Mouse (Mus musculus): ENCODE results near the gene Slc41a2. TPM values are rescaled to one million over a fixed set of nuclear protein-coding genes. Genes with fewer than 3 reads are reported as not detected.
A peak's percentile ranks its signal among the peaks of the same experiment; 100 is the strongest.

Gene Slc41a2
- polyA plus RNA-seq, 1 experiment from 2014 or later = 0.08 TPM

DNA sequence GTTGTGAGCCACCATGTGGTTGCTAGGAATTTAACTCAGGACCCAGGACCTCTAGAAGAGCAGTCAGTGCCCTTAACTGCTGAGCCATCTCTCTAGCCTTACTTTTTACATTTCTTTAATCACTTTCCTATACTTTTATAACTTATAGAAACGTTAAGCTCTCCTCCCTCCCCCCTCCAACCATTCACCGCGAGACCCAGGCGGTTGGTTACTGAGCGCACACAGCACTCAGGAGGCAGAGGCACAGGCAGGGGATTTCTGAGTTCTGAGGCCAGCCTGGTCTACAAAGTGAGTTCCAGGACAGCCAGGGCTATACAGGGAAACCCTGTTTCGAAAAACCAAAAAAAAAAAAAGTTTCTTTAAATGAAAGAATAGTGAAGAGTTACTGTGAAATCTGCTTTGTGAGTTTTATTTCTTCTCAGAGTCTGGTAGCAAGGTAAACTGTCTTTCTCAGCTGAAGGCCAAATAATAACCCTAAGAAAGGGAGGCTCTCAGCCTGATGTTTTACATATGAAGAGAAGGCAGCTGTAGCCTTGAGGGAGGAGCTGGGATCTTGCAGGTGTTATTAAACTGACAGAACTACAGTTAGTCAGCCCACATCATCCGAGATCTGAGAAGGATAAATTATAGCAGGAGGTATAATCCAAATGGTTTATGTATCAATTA lies 8.1 kb upstream of the Slc41a2 start:
- Histone ChIP-seq H3K4me2 (no peak overlapping the region), H3K27ac (ENCODE audit: low read depth, low read length) (no peak overlapping the region), H3K4me1 (replicated peaks; ENCODE audit: control insufficient read depth, insufficient read depth, low read length) (no peaks in the 10 kb centered on the region), H3K27me3 (replicated peaks; ENCODE audit: control insufficient read depth, insufficient read depth, low read length) (no peaks in the 10 kb centered on the region; the same call in 1 of the 2 replicates), H3K9me3 (ENCODE audit: control insufficient read depth, low read length) (no peaks in the 10 kb centered on the region), H3K4me3 (ENCODE audit: low read depth, low read length) (no peak overlapping the region), H3K9ac (ENCODE audit: low read depth, low read length) (no peak overlapping the region), H3K36me3 (ENCODE audit: control insufficient read depth, insufficient read depth, low read length) (no peaks in the 10 kb centered on the region)
- ATAC-seq (replicated peaks; ENCODE audit: low FRiP score) (no peak), DNase-seq (ENCODE audit: low spot score) (no peak)
- WGBS = 56% methylated on average over 7 of the region's 7 CpGs

DNA sequence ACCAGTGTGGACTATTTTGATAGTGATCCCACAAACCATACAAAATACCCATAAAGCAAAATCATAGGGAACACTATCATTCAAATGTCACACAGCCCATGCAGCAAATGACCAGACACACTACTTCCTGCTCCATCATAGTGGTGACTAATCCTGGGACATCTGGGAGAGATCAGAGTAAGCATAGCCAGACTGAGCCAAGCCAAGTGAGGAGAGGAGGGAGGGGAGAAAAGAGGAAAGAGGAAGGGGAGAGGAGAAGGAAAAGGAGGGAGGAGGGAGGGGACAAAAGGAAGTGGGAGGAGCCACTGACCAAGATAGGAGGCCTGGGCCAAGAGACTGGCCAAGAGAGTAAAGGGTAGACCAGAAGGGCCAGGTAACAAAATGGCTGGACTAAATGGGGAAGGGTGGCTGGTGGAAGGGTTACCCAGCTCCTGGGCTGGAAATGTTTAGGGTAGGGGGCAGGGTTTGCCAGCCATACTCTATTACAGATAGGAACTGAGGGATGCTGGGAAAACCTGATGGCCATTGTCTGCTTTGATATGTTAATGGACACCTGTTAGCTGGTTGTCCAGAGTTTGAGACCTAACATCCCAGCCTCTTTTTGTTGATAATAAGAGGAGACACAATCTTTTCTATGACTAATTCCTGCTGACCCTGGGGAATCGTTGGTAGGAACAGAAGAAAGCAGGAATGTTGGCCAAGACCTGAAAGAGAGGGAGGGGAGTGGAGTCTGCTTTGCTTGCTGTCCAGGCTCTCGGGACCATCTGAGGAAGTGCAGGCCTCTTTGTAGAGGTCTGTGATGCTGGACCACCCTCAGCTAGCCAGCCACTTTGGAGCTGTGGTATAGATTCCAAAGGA lies 6.4 kb upstream of the Slc41a2 start:
- no peaks in the 10 kb centered on the region for H3K9me3 ChIP-seq (ENCODE audit: control insufficient read depth, low read length)
- no peak overlapping the region for H3K4me2 ChIP-seq
- no peak for DNase-seq (ENCODE audit: low spot score)
- 58% methylated on average over 2 of the region's 2 CpGs for WGBS
- no peak overlapping the region for H3K9ac ChIP-seq (ENCODE audit: low read depth, low read length)
- no peak overlapping the region for H3K27ac ChIP-seq (ENCODE audit: low read depth, low read length)
- no peak overlapping the region for H3K4me3 ChIP-seq (ENCODE audit: low read depth, low read length)
- no peaks in the 10 kb centered on the region for H3K36me3 ChIP-seq (ENCODE audit: control insufficient read depth, insufficient read depth, low read length)
- no peaks in the 10 kb centered on the region for H3K4me1 ChIP-seq (replicated peaks; ENCODE audit: control insufficient read depth, insufficient read depth, low read length)
- ATAC-seq (replicated peaks; ENCODE audit: low FRiP score) = no peak
- H3K27me3 ChIP-seq (replicated peaks; ENCODE audit: control insufficient read depth, insufficient read depth, low read length) = peaks cover 9% of the 10 kb centered on the region

DNA sequence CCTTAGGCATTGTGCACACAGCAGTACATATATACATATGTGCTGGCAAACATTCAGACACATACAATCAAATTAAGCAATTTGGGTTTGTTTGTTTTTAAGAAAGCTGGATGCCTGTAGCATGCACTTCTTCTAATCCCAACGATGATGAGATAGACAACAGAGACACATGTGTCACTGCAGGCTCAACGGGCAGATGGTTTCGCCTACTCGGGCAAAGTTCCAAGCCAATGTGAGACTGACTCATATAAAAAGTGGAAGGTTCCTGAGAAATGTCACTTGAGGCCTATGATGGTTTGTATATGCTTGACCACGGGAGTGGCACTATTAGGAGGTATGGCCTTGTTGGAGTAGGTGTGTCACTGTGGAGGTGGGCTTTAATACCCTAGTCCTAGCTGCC lies 5.5 kb upstream of the Slc41a2 start:
- Histone ChIP-seq H3K4me1 (replicated peaks; ENCODE audit: control insufficient read depth, insufficient read depth, low read length) (no peaks in the 10 kb centered on the region), H3K9me3 (ENCODE audit: control insufficient read depth, low read length) (no peaks in the 10 kb centered on the region), H3K4me2 (no peak overlapping the region), H3K36me3 (ENCODE audit: control insufficient read depth, insufficient read depth, low read length) (no peaks in the 10 kb centered on the region), H3K9ac (ENCODE audit: low read depth, low read length) (no peak overlapping the region), H3K27me3 (replicated peaks; ENCODE audit: control insufficient read depth, insufficient read depth, low read length) (peaks cover 14% of the 10 kb centered on the region), H3K27ac (ENCODE audit: low read depth, low read length) (no peak overlapping the region), H3K4me3 (ENCODE audit: low read depth, low read length) (no peak overlapping the region)
- no peak for ATAC-seq (replicated peaks; ENCODE audit: low FRiP score)
- WGBS = 76% methylated on average over 5 of the region's 5 CpGs
- no peak for DNase-seq (ENCODE audit: low spot score)

DNA sequence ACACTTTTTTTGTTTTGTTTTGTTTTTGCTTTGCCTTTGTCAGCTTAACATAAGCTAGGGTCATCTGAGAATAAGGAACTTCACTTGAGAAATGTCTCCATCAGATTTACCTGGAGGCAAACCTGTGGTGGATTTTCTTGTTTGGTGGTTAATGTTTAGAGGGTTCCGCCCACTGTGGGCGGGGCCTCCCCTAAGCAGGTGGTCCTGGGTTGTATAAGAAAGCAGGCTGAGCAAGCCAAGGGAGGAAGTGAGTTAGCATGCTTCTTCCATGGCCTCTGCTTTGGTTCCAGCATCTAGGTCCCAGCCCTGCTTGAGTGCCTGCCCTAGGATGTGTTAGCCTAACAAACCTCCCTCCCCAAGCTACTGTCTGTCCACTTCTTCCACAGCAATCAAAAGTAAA lies 3.5 kb upstream of the Slc41a2 start:
- ATAC-seq (replicated peaks; ENCODE audit: low FRiP score) (no peak), DNase-seq (ENCODE audit: low spot score) (no peak)
- Histone ChIP-seq H3K36me3 (ENCODE audit: control insufficient read depth, insufficient read depth, low read length) (no peaks in the 10 kb centered on the region), H3K4me2 (no peak overlapping the region), H3K27ac (ENCODE audit: low read depth, low read length) (no peak overlapping the region), H3K9me3 (ENCODE audit: control insufficient read depth, low read length) (no peaks in the 10 kb centered on the region), H3K27me3 (replicated peaks; ENCODE audit: control insufficient read depth, insufficient read depth, low read length) (peaks cover 34% of the 10 kb centered on the region), H3K4me3 (ENCODE audit: low read depth, low read length) (no peak overlapping the region), H3K4me1 (replicated peaks; ENCODE audit: control insufficient read depth, insufficient read depth, low read length) (peaks cover 2% of the 10 kb centered on the region; the same call in 1 of the 2 replicates), H3K9ac (ENCODE audit: low read depth, low read length) (no peak overlapping the region)
- 19% methylated on average over 2 of the region's 2 CpGs for whole genome bisulfite sequencing

DNA sequence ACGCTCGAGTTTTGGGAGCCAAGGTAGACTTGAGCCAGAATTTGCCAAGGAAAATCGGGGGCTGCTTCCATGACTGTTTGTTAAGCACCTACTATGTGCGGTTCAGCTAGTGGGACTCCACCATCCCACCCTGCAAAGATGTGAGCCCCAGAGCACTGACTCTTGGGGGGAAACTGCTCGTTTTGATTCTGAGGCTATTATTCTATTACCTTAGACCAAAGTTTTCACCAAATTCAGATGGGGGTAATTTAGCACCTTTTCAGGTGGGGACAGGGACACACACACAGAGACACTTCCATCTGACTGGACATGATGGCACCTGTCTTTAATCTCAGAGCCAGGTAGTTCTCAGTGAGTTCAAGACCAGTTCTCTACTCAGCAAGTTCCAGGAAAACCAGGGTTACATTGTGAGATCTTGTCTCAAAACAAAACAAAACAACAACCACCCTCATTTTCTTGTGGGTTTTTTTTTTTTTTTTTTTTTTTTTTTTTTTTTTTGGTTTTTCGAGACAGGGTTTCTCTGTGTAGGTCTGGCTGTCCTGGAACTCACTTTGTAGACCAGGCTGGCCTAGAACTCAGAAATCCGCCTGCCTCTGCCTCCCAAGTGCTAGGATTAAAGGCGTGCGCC lies 403 bp upstream of the Slc41a2 start:
- no peaks in the 10 kb centered on the region for H3K9me3 ChIP-seq (ENCODE audit: control insufficient read depth, low read length)
- no peaks in the 10 kb centered on the region for H3K36me3 ChIP-seq (ENCODE audit: control insufficient read depth, insufficient read depth, low read length)
- peak overlapping the region; percentile 54 for H3K4me3 ChIP-seq (ENCODE audit: low read depth, low read length)
- H3K4me1 ChIP-seq (replicated peaks; ENCODE audit: control insufficient read depth, insufficient read depth, low read length) = peaks cover 2% of the 10 kb centered on the region; the same call in 1 of the 2 replicates
- H3K27ac ChIP-seq (ENCODE audit: low read depth, low read length) = no peak overlapping the region
- H3K27me3 ChIP-seq (replicated peaks; ENCODE audit: control insufficient read depth, insufficient read depth, low read length) = peaks cover 60% of the 10 kb centered on the region
- H3K4me2 ChIP-seq = peak overlapping the region; percentile 91
- DNase-seq (ENCODE audit: low spot score) (no peak), ATAC-seq (replicated peaks; ENCODE audit: low FRiP score) (no peak)
- H3K9ac ChIP-seq (ENCODE audit: low read depth, low read length) = no peak overlapping the region
- 48% methylated on average over 8 of the region's 9 CpGs for WGBS

DNA sequence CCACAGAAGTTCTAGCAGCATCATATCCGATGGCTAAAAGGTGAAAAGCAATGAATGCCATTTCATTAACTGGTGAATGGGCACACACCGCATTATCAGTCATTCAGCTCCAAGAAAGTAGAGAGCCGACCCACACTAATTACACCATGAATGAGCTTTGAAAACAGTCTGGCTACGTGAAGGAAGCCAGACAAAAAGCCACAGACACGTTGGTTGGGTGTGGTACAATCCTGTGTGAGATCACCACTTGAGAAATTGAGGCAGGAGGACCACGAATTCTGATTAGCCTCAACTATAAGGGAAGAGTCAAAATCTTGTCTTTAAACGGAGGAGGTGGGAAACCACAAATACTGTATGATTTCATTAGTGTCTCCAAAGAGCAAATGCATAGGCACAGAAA lies 1.3 kb downstream of the Slc41a2 start:
- no peak overlapping the region for H3K27ac ChIP-seq (ENCODE audit: low read depth, low read length)
- H3K9ac ChIP-seq (ENCODE audit: low read depth, low read length) = no peak overlapping the region
- H3K4me1 ChIP-seq (replicated peaks; ENCODE audit: control insufficient read depth, insufficient read depth, low read length) = peaks cover 2% of the 10 kb centered on the region; the same call in 1 of the 2 replicates
- H3K4me2 ChIP-seq = no peak overlapping the region
- H3K4me3 ChIP-seq (ENCODE audit: low read depth, low read length) = no peak overlapping the region
- WGBS = 41% methylated on average over 7 of the region's 7 CpGs
- H3K9me3 ChIP-seq (ENCODE audit: control insufficient read depth, low read length) = no peaks in the 10 kb centered on the region
- ATAC-seq (replicated peaks; ENCODE audit: low FRiP score) = no peak
- H3K27me3 ChIP-seq (replicated peaks; ENCODE audit: control insufficient read depth, insufficient read depth, low read length) = peaks cover 60% of the 10 kb centered on the region
- DNase-seq (ENCODE audit: low spot score) = no peak
- no peaks in the 10 kb centered on the region for H3K36me3 ChIP-seq (ENCODE audit: control insufficient read depth, insufficient read depth, low read length)

DNA sequence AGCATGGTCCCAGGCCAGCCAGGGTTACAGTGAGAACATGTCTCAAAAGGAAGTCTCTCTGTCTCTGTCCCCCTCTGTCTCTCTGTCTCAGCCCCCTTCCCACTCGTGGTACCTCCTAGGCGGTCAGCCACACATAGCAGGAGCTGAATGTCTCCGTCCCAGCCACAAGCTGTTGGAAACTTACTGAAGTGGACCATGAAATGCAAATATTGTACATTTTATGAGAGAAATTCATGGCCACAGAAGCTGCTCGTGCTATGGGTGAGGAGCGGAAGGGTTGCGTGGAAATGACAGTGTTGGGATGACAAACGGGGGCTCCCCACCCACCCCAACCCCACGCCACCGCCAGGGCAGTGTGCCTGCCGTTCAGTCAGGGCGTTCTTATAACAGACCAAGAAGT lies 5.1 kb downstream of the Slc41a2 start:
- Histone ChIP-seq H3K9ac (ENCODE audit: low read depth, low read length) (no peak overlapping the region), H3K36me3 (ENCODE audit: control insufficient read depth, insufficient read depth, low read length) (no peaks in the 10 kb centered on the region), H3K27me3 (replicated peaks; ENCODE audit: control insufficient read depth, insufficient read depth, low read length) (peaks cover 40% of the 10 kb centered on the region), H3K4me3 (ENCODE audit: low read depth, low read length) (no peak overlapping the region), H3K27ac (ENCODE audit: low read depth, low read length) (no peak overlapping the region), H3K9me3 (ENCODE audit: control insufficient read depth, low read length) (no peaks in the 10 kb centered on the region), H3K4me1 (replicated peaks; ENCODE audit: control insufficient read depth, insufficient read depth, low read length) (peaks cover 2% of the 10 kb centered on the region; the same call in 1 of the 2 replicates), H3K4me2 (no peak overlapping the region)
- no peak for ATAC-seq (replicated peaks; ENCODE audit: low FRiP score)
- WGBS = 81% methylated on average over 11 of the region's 11 CpGs
- no peak for DNase-seq (ENCODE audit: low spot score)

DNA sequence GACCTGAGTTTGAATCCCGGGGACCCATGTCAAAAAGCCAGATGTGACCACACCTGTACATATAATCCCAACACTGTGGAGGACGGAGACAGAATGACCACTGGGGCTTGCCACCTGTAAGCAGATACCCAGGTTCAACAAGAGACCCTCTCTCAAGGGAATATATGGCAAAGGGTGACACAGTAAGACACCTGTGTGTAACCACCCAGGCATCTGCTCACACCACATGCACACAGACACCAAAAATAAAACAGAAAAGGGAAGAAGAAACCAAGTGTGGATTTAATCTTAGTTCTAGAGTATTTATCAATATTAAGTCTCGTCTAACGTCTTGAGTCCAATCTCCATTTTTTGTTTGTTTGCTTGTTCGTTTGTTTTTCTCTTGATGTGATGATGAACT lies 5.9 kb downstream of the Slc41a2 start:
- Histone ChIP-seq H3K9me3 (ENCODE audit: control insufficient read depth, low read length) (no peaks in the 10 kb centered on the region), H3K27me3 (replicated peaks; ENCODE audit: control insufficient read depth, insufficient read depth, low read length) (peaks cover 32% of the 10 kb centered on the region), H3K4me1 (replicated peaks; ENCODE audit: control insufficient read depth, insufficient read depth, low read length) (no peaks in the 10 kb centered on the region), H3K36me3 (ENCODE audit: control insufficient read depth, insufficient read depth, low read length) (no peaks in the 10 kb centered on the region), H3K4me3 (ENCODE audit: low read depth, low read length) (no peak overlapping the region), H3K27ac (ENCODE audit: low read depth, low read length) (no peak overlapping the region), H3K9ac (ENCODE audit: low read depth, low read length) (no peak overlapping the region), H3K4me2 (no peak overlapping the region)
- WGBS = 83% methylated on average over 5 of the region's 5 CpGs
- ATAC-seq (replicated peaks; ENCODE audit: low FRiP score) = no peak
- no peak for DNase-seq (ENCODE audit: low spot score)
